Mouse (Mus musculus) thymus, adult 2 months (tissue): ENCODE data around the gene Dgkg.

Source experiments
- CTCF ChIP-seq: fragments of 200-500 bp; IDR thresholded peaks from 2 replicates; pipeline ENCODE4 v1.5.1; 2012; ENCODE audit warnings: mild to moderate bottlenecking, control low read depth, low read length, moderate library complexity, borderline replicate concordance; ENCODE audit not compliant: control insufficient read depth, poor library complexity, insufficient read depth; ENCODE audit errors: extremely low read depth
- POLR2A ChIP-seq: fragments of 200-500 bp; IDR thresholded peaks from 2 replicates; pipeline ENCODE4 v1.6.1; 2012; ENCODE audit warnings: mild to moderate bottlenecking, low read length, control low read depth, moderate library complexity; ENCODE audit not compliant: control insufficient read depth, poor library complexity, insufficient read depth; ENCODE audit errors: extremely low read depth

DNA sequence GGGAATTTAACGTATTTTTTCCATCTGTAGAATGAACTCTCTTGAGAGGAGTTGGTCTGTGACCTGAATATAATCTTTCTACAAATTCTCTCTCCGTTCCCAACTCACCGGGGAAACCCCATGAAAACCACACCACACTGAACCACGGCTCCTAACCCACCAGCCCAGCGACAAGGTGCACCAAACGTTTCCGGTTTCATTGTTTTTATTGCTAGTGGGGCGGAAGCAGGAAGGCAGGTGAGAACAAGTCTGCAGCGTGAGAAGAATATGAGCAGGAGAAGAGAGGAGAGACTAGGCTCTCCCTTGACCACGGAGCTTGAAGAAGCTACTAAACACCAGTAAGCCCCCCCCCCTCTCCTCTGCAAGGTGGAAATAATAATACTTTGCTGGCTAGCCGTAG is 190.6 kb downstream of the Dgkg start:
- TF ChIP-seq CTCF (no peak), POLR2A (no peak)
